Comparison of ENCODE assay signal across 24 mouse cellular contexts in genomic region chr13:70017535-70017934, GRCm38 (mm10).
DNase-seq lines count a peak whose midpoint lies in the region; ATAC-seq and TF ChIP-seq lines count a peak whose summit lies in the region.
"Had no signal": no experiment of that assay in that cellular context is flagged by ENCODE, and none has a peak within 500 bp of the region (broad histone marks: within the 10 kb centered on the region; RNA-seq: fewer than 3 reads in every experiment).

No protein-coding gene starts in this region.

- H3K9ac ChIP-seq in hindbrain, postnatal 0 days (replicated peaks; ENCODE audit: low read length): no peak overlapping the region
- H3K9ac ChIP-seq in hindbrain, embryonic 16.5 days (ENCODE audit: low read depth, low read length): no peak overlapping the region
- H3K9ac ChIP-seq in midbrain, postnatal 0 days (replicated peaks; ENCODE audit: low read length, poor library complexity, severe bottlenecking): no peak overlapping the region
- H3K9ac ChIP-seq in midbrain, embryonic 11.5 days (ENCODE audit: low read length): no peak overlapping the region
- H3K9ac ChIP-seq: liver, postnatal 0 days; midbrain, embryonic 12.5 days had no signal

- no peak for DNase-seq in hindbrain, postnatal 0 days (ENCODE audit: low spot score)
- no peak for DNase-seq in midbrain, postnatal 0 days (ENCODE audit: low spot score)
- DNase-seq in midbrain, embryonic 11.5 days (ENCODE audit: low spot score, missing footprints): no peak
- peak; percentile 11 for DNase-seq in layer of hippocampus, adult 9-11 months
- no peak for DNase-seq in T-cell, adult 2 months (ENCODE audit: low spot score)
- no peak for DNase-seq in urinary bladder, postnatal 4 days (ENCODE audit: low spot score in 2 of 2)
- DNase-seq: adrenal gland, postnatal 10 days; B cell, adult 2 months; cerebellum, adult 11 months; cerebellum, postnatal 36 days; kidney, adult 18-20 months; kidney, postnatal 10 days; liver, postnatal 0 days; lung, postnatal 10 days; right cerebral cortex, postnatal 14 days; spleen, adult 18-20 months had no signal

- H3K36me3 ChIP-seq in hindbrain, postnatal 0 days (ENCODE audit: insufficient read depth, low read length): no peaks in the 10 kb centered on the region
- H3K36me3 ChIP-seq in hindbrain, embryonic 16.5 days (ENCODE audit: control insufficient read depth, insufficient read depth, low read length): no peaks in the 10 kb centered on the region
- no peaks in the 10 kb centered on the region for H3K36me3 ChIP-seq in midbrain, postnatal 0 days (ENCODE audit: insufficient read depth, low read length)
- no peaks in the 10 kb centered on the region for H3K36me3 ChIP-seq in midbrain, embryonic 11.5 days (ENCODE audit: control insufficient read depth, insufficient read depth, low read length)
- H3K36me3 ChIP-seq: G1E; hindbrain, embryonic 10.5 days; midbrain, embryonic 12.5 days had no signal

- 78% methylated on average over 5 of the region's 5 CpGs for WGBS in hindbrain, postnatal 0 days
- WGBS in hindbrain, embryonic 16.5 days: 78% methylated on average over 5 of the region's 5 CpGs
- 84% methylated on average over 5 of the region's 5 CpGs for WGBS in midbrain, postnatal 0 days
- 82% methylated on average over 5 of the region's 5 CpGs for WGBS in midbrain, embryonic 11.5 days

- TF ChIP-seq CTCF in hindbrain, postnatal 0 days (IDR thresholded peaks at IDR 0.05; ENCODE audit: low read depth): peak; percentile 54
- peak; percentile 57 for TF ChIP-seq CTCF in midbrain, postnatal 0 days (IDR thresholded peaks at IDR 0.05)

- no peaks in the 10 kb centered on the region for H3K9me3 ChIP-seq in hindbrain, postnatal 0 days (ENCODE audit: low read length)
- no peaks in the 10 kb centered on the region for H3K9me3 ChIP-seq in hindbrain, embryonic 16.5 days (ENCODE audit: control insufficient read depth, low read length)
- H3K9me3 ChIP-seq in midbrain, postnatal 0 days (ENCODE audit: low read length): no peaks in the 10 kb centered on the region
- H3K9me3 ChIP-seq in midbrain, embryonic 11.5 days (ENCODE audit: control insufficient read depth, low read length): no peaks in the 10 kb centered on the region
- H3K9me3 ChIP-seq: hindbrain, embryonic 10.5 days; midbrain, embryonic 12.5 days had no signal

- no peaks in the 10 kb centered on the region for H3K4me1 ChIP-seq in hindbrain, postnatal 0 days (ENCODE audit: insufficient read depth, low read length)
- H3K4me1 ChIP-seq in hindbrain, embryonic 16.5 days (ENCODE audit: control insufficient read depth, insufficient read depth, low read depth, low read length): no peaks in the 10 kb centered on the region
- no peaks in the 10 kb centered on the region for H3K4me1 ChIP-seq in midbrain, postnatal 0 days (ENCODE audit: insufficient read depth, low read length)
- H3K4me1 ChIP-seq in midbrain, embryonic 11.5 days (ENCODE audit: control insufficient read depth, insufficient read depth, low read length): peaks cover 2% of the 10 kb centered on the region; the same call in 1 of the 2 replicates

- no peak overlapping the region for H3K27ac ChIP-seq in hindbrain, postnatal 0 days
- no peak overlapping the region for H3K27ac ChIP-seq in hindbrain, embryonic 16.5 days (ENCODE audit: low read depth, low read length)
- H3K27ac ChIP-seq in midbrain, postnatal 0 days (ENCODE audit: low read depth, low read length): no peak overlapping the region
- no peak overlapping the region for H3K27ac ChIP-seq in midbrain, embryonic 11.5 days (ENCODE audit: low read depth, low read length)
- H3K27ac ChIP-seq: hindbrain, embryonic 10.5 days; left cerebral cortex, adult 2 months; midbrain, embryonic 12.5 days had no signal

- H3K27me3 ChIP-seq in hindbrain, postnatal 0 days (ENCODE audit: insufficient read depth, low read length): no peaks in the 10 kb centered on the region
- no peaks in the 10 kb centered on the region for H3K27me3 ChIP-seq in hindbrain, embryonic 16.5 days (replicated peaks; ENCODE audit: control insufficient read depth, insufficient read depth, low read length)
- no peaks in the 10 kb centered on the region for H3K27me3 ChIP-seq in midbrain, postnatal 0 days (ENCODE audit: insufficient read depth, low read length)
- no peaks in the 10 kb centered on the region for H3K27me3 ChIP-seq in midbrain, embryonic 11.5 days (ENCODE audit: control insufficient read depth, insufficient read depth, low read length)
- H3K27me3 ChIP-seq: CH12.LX had no signal

- H3K4me2 ChIP-seq in hindbrain, postnatal 0 days (ENCODE audit: low read depth, low read length): no peak overlapping the region
- H3K4me2 ChIP-seq in hindbrain, embryonic 16.5 days (ENCODE audit: low read length): no peak overlapping the region
- H3K4me2 ChIP-seq in midbrain, postnatal 0 days (ENCODE audit: low read depth, low read length, poor library complexity, severe bottlenecking): no peak overlapping the region
- H3K4me2 ChIP-seq in midbrain, embryonic 11.5 days: no peak overlapping the region
- H3K4me2 ChIP-seq: heart, embryonic 11.5 days; midbrain, embryonic 12.5 days had no signal

- H3K4me3 ChIP-seq in hindbrain, postnatal 0 days (ENCODE audit: low read length): no peak overlapping the region
- H3K4me3 ChIP-seq in hindbrain, embryonic 16.5 days (ENCODE audit: low read length): no peak overlapping the region
- no peak overlapping the region for H3K4me3 ChIP-seq in midbrain, postnatal 0 days (ENCODE audit: low read depth, low read length)
- no peak overlapping the region for H3K4me3 ChIP-seq in midbrain, embryonic 11.5 days (ENCODE audit: low read depth, low read length)
- H3K4me3 ChIP-seq: hindbrain, embryonic 10.5 days; left cerebral cortex, adult 2 months; midbrain, embryonic 12.5 days had no signal

- no peak for ATAC-seq in hindbrain, postnatal 0 days
- no peak for ATAC-seq in hindbrain, embryonic 16.5 days
- no peak for ATAC-seq in midbrain, postnatal 0 days (ENCODE audit: low FRiP score)
- ATAC-seq in midbrain, embryonic 11.5 days (ENCODE audit: low FRiP score): no peak
- ATAC-seq: forebrain, embryonic 14.5 days; liver, postnatal 0 days had no signal
